Mouse (Mus musculus): ENCODE measurements around the gene Dbi.

Dbi gene

GRCm38 (mm10) chr1:120083921-120084517, 36.9 kb downstream of the Dbi start:
- no peak for DNase-seq (ENCODE audit: extremely low spot score)

- DNase-seq (ENCODE audit: extremely low spot score): no peak
Observed at GRCm38 (mm10) chr1:120082957-120083585, 37.8 kb downstream of the Dbi start.

- DNase-seq (ENCODE audit: extremely low spot score): no peak
Observed at GRCm38 (mm10) chr1:120080632-120081031, 40.2 kb downstream of the Dbi start.

- no peak for DNase-seq (ENCODE audit: extremely low spot score)
Observed at GRCm38 (mm10) chr1:120077746-120078410, 43.0 kb downstream of the Dbi start.

GRCm38 (mm10) chr1:120075507-120075906, 45.4 kb downstream of the Dbi start:
- no peak for DNase-seq (ENCODE audit: extremely low spot score)

- DNase-seq (ENCODE audit: extremely low spot score): no peak
Observed at GRCm38 (mm10) chr1:120074931-120075330, 45.9 kb downstream of the Dbi start.

GRCm38 (mm10) chr1:120074307-120074702, 46.6 kb downstream of the Dbi start:
- no peak for DNase-seq (ENCODE audit: extremely low spot score)

- peak; percentile 88 for DNase-seq (ENCODE audit: extremely low spot score)
Observed at GRCm38 (mm10) chr1:120073519-120074306, 47.2 kb downstream of the Dbi start, which contains the start of gene Tmem37. Tmem37 (minus strand) TSS chr1:120074074.

- peak; percentile 34 for DNase-seq (ENCODE audit: extremely low spot score)
Observed at GRCm38 (mm10) chr1:120072900-120073299, 48.0 kb downstream of the Dbi start.

- DNase-seq (ENCODE audit: extremely low spot score): no peak
Observed at GRCm38 (mm10) chr1:120071133-120071532, 49.7 kb downstream of the Dbi start.

- no peak for DNase-seq (ENCODE audit: extremely low spot score)
Observed at GRCm38 (mm10) chr1:120070168-120070567, 50.7 kb downstream of the Dbi start.

- DNase-seq (ENCODE audit: extremely low spot score): no peak
Observed at GRCm38 (mm10) chr1:120069120-120069519, 51.8 kb downstream of the Dbi start.

GRCm38 (mm10) chr1:120066625-120067024, 54.3 kb downstream of the Dbi start:
- no peak for DNase-seq (ENCODE audit: extremely low spot score)

GRCm38 (mm10) chr1:120066159-120066558, 54.7 kb downstream of the Dbi start:
- DNase-seq (ENCODE audit: extremely low spot score): no peak

GRCm38 (mm10) chr1:120064036-120064682, 56.7 kb downstream of the Dbi start:
- no peak for DNase-seq (ENCODE audit: extremely low spot score)

All from embryo, embryonic 9.5 days (tissue).